Mouse (Mus musculus) forebrain, embryonic 15.5 days (tissue): Measurements from ENCODE around the gene Abhd2. TPM values are rescaled to one million over a fixed set of nuclear protein-coding genes. Genes with fewer than 3 reads are reported as not detected.

Source experiments
- ATAC-seq: fragments of 200-750 bp; cut with Nextera tagmentation; replicated peaks from 2 replicates; pipeline ENCODE4 v1.8.0; 2017; ENCODE audit warnings: mild to moderate bottlenecking, moderate TSS enrichment, moderate library complexity
- H3K27ac ChIP-seq: fragments of 300-500 bp; sonication (generic); replicated peaks from 2 replicates; pipeline ENCODE4 v1.5.1; 2015; ENCODE audit warnings: mild to moderate bottlenecking, inconsistent platforms
- H3K27me3 ChIP-seq: fragments of 300-500 bp; sonication (generic); 2 replicates; pipeline ENCODE4 v1.6.1; 2015; ENCODE audit warnings: inconsistent platforms
- H3K36me3 ChIP-seq: fragments of 300-500 bp; sonication (generic); 2 replicates; pipeline ENCODE4 v1.6.1; 2015; ENCODE audit warnings: mild to moderate bottlenecking, inconsistent platforms
- H3K4me1 ChIP-seq: fragments of 300-500 bp; sonication (generic); 2 replicates; pipeline ENCODE4 v1.6.1; 2015; ENCODE audit warnings: inconsistent platforms
- H3K4me2 ChIP-seq: fragments of 300-500 bp; sonication (generic); replicated peaks from 2 replicates; pipeline ENCODE4 v1.6.1; 2015; ENCODE audit warnings: mild to moderate bottlenecking, inconsistent platforms
- H3K4me3 ChIP-seq: fragments of 300-500 bp; sonication (generic); 2 replicates; pipeline ENCODE4 v1.5.1; 2015; ENCODE audit warnings: mild to moderate bottlenecking, inconsistent platforms
- H3K9ac ChIP-seq: fragments of 300-500 bp; sonication (generic); replicated peaks from 2 replicates; pipeline ENCODE4 v1.6.1; 2015; ENCODE audit warnings: mild to moderate bottlenecking, inconsistent platforms
- H3K9me3 ChIP-seq: fragments of 300-500 bp; sonication (generic); 2 replicates; pipeline ENCODE4 v1.6.1; 2016; ENCODE audit warnings: inconsistent platforms
- WGBS: fragments of 180-500 bp; shearing (Covaris S2); methylation state at CpG from one replicate; pipeline ENCODE4 v1.1.7; 2015; ENCODE audit warnings: mixed read lengths; 5-methylcytosine and 5-hydroxymethylcytosine counted together
- polyA plus RNA-seq: library from polyadenylated mRNA; unstranded; fragments of >200 nt; fragmentation: Nextera tagmentation; extraction: Ambion mirVana; gene quantifications from 2 replicates; pipeline ENCODE4 v1.2.1, GENCODE M21; 2015

Gene Abhd2
- polyA plus RNA-seq, 1 experiment from 2014 or later: 24.0 TPM

- Histone ChIP-seq H3K4me2 (no peak overlapping the region), H3K36me3 (no peaks in the 10 kb centered on the region), H3K9me3 (no peaks in the 10 kb centered on the region), H3K4me3 (no peak overlapping the region), H3K27ac (peak overlapping the region; percentile 21; the same call in 1 of the 2 replicates), H3K27me3 (no peaks in the 10 kb centered on the region), H3K4me1 (peaks cover 75% of the 10 kb centered on the region), H3K9ac (no peak overlapping the region)
- ATAC-seq: no peak
- 63% methylated on average over 8 of the region's 8 CpGs for WGBS
Observed at GRCm38 (mm10) chr7:79315149-79315548, 42.1 kb downstream of the Abhd2 start.

DNA sequence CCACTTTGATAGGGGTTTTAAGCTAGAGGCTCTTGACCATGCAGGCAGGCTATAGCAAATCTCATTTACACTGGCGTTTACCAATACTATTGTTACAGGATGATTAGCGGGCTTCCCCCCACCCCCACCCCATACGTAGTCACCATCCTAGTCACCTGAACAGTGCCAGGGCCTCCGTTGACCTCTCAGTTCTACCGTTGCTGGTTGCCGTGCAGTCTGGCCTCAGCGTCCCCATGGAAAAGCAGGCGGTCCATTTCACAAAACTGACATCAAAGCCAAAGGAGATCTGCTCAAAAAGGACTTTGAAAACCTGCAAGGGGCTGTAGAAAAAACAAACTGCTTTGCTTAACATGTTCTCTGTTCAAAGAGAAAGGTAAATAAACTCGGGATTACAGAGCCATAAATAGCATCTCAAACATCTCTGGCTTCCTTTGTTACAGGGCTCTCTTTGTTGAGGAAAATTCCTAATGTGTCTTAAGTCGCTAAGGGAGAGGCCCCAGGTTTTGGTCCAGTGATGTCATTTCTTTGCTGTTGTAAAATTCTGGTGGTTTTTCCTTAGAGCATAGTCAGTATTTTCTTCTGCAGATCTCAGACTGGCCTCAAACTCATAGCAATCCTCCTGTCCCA is 43.2 kb downstream of the Abhd2 start:
- Histone ChIP-seq H3K36me3 (no peaks in the 10 kb centered on the region), H3K27ac (peak overlapping the region; percentile 34), H3K27me3 (no peaks in the 10 kb centered on the region), H3K4me2 (no peak overlapping the region), H3K9me3 (no peaks in the 10 kb centered on the region), H3K4me3 (no peak overlapping the region), H3K4me1 (peaks cover 67% of the 10 kb centered on the region), H3K9ac (no peak overlapping the region)
- 20% methylated on average over 10 of the region's 10 CpGs for WGBS
- no peak for ATAC-seq

- H3K27ac ChIP-seq: no peak overlapping the region
Observed at GRCm38 (mm10) chr7:79317576-79317975, 44.6 kb downstream of the Abhd2 start.

DNA sequence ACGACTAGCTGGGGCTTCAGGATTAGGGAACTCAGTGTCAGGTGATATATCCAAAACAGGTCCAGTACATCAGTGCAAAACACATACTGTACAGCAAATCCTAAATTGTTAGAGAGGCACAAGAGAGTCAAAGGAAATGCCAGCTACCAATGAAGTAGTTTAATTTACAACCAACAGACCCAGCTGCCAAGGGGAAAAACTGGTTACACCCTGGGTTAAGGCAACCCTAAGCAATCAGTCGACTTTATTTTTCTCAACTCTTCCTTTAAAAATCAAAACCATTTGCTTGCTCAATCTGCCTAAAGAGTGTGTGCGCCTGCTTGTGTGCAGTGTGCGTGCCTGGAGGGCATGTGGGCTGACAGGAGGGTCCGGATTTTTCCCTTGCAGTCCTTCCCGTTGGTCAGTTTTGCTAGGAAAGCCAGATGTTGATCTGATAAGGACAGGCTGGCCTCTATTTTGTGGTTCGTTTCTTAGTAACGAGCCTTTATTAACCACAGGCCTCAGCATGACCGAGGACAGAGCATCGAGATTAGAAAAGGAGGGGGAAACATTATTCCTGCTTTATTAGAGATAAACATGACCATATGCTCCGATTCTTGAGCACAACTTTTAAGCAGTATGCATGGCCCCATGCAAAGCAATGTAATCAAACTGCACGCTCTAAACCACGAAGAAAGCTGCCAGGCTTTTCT is 45.3 kb downstream of the Abhd2 start:
- no peak overlapping the region for H3K4me3 ChIP-seq
- H3K27ac ChIP-seq: 0 out of 2 replicates have a peak overlapping the region, but pooled peaks have one; percentile 28
- no peak overlapping the region for H3K9ac ChIP-seq
- H3K4me1 ChIP-seq: peaks cover 59% of the 10 kb centered on the region
- WGBS: 60% methylated on average over 13 of the region's 13 CpGs
- no peak for ATAC-seq
- no peaks in the 10 kb centered on the region for H3K36me3 ChIP-seq
- H3K9me3 ChIP-seq: no peaks in the 10 kb centered on the region
- no peak overlapping the region for H3K4me2 ChIP-seq
- H3K27me3 ChIP-seq: no peaks in the 10 kb centered on the region

More at GRCm38 (mm10) chr7:79317576-79317975, 44.6 kb downstream of the Abhd2 start:
- Histone ChIP-seq H3K4me3 (no peak overlapping the region), H3K4me2 (no peak overlapping the region), H3K9ac (no peak overlapping the region), H3K27me3 (no peaks in the 10 kb centered on the region), H3K36me3 (no peaks in the 10 kb centered on the region), H3K4me1 (peaks cover 60% of the 10 kb centered on the region), H3K9me3 (no peaks in the 10 kb centered on the region)
- no peak for ATAC-seq
- WGBS: 66% methylated on average over 7 of the region's 7 CpGs

DNA sequence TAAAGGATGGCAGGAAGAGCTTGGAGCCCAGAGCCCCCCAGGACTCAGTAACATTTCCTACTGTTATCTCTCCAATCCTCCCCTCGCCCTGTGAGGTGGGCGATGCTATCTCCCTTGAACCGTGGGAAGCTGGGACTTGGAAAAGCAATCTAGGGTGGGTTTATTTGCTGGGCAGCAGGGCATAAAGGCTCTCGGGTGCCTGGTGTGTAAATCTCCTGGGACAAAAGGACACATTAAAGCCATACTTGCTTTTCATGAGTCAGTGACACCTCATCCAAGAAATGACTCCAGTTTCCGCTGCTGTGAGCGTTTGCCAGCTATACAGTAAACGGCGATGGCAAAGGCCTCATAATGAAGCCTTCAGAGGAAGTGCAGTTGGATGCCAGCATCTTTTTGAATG is 50.9 kb downstream of the Abhd2 start:
- no peaks in the 10 kb centered on the region for H3K27me3 ChIP-seq
- peaks cover 33% of the 10 kb centered on the region for H3K36me3 ChIP-seq
- peak overlapping the region; percentile 25; the same call in 1 of the 2 replicates for H3K27ac ChIP-seq
- no peak overlapping the region for H3K9ac ChIP-seq
- no peak overlapping the region for H3K4me2 ChIP-seq
- WGBS: 59% methylated on average over 8 of the region's 8 CpGs
- H3K9me3 ChIP-seq: no peaks in the 10 kb centered on the region
- no peak for ATAC-seq
- peaks cover 15% of the 10 kb centered on the region for H3K4me1 ChIP-seq
- no peak overlapping the region for H3K4me3 ChIP-seq

- Histone ChIP-seq H3K27me3 (no peaks in the 10 kb centered on the region), H3K27ac (no peak overlapping the region), H3K9me3 (no peaks in the 10 kb centered on the region), H3K4me1 (peaks cover 4% of the 10 kb centered on the region), H3K4me2 (no peak overlapping the region), H3K9ac (no peak overlapping the region), H3K4me3 (no peak overlapping the region), H3K36me3 (peaks cover 42% of the 10 kb centered on the region)
- WGBS: 89% methylated on average over 5 of the region's 5 CpGs
- no peak for ATAC-seq
Observed at GRCm38 (mm10) chr7:79328769-79329168, 55.8 kb downstream of the Abhd2 start.

DNA sequence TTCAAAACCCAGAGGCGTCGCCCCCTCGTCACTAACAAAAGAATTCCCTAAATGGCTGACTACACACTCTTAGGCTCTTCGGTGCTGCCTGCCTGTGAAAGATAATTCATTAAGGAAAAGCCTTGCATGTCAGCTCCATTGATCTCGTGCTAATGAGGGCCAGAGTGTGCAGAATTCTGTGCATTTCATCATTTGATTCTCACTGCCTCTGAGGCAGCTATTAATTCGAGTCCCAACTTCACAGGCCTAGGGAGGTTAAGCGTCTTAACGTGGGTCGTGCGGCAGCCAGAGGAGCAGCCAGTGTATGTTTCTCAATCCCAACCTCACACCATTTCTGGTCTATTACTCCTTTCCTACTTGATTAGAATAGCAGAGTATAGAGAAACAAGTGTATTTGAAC is 58.2 kb downstream of the Abhd2 start:
- 14% methylated on average over 10 of the region's 10 CpGs for WGBS
- Histone ChIP-seq H3K4me3 (no peak overlapping the region), H3K4me2 (no peak overlapping the region), H3K27me3 (no peaks in the 10 kb centered on the region), H3K9ac (no peak overlapping the region), H3K36me3 (peaks cover 23% of the 10 kb centered on the region), H3K4me1 (no peaks in the 10 kb centered on the region), H3K9me3 (no peaks in the 10 kb centered on the region), H3K27ac (no peak overlapping the region)
- no peak for ATAC-seq

DNA sequence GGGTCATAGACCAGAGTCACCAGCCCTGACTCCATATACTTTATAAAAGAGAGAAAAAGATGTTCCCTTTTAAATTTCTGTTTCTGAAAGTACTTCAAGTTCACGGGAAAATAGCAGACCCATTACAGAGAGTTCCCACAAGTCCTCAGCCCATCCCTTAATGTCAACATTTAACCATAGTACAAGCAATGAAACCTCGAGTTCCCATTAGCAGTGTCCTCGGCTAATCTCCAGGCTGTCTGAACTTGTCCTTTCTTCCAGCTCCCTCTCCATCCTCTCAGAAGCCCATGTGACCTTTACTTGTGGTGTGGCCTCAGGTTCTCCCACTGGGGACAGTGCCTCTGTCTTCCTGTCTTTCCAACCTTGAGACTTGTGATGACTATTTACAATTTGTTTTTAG is 60.4 kb downstream of the Abhd2 start:
- Histone ChIP-seq H3K9me3 (no peaks in the 10 kb centered on the region), H3K9ac (no peak overlapping the region), H3K36me3 (peaks cover 17% of the 10 kb centered on the region; the same call in 1 of the 2 replicates), H3K4me2 (no peak overlapping the region), H3K27ac (no peak overlapping the region), H3K27me3 (no peaks in the 10 kb centered on the region), H3K4me3 (no peak overlapping the region), H3K4me1 (no peaks in the 10 kb centered on the region)
- WGBS: 75% methylated on average over 3 of the region's 3 CpGs
- ATAC-seq: no peak

DNA sequence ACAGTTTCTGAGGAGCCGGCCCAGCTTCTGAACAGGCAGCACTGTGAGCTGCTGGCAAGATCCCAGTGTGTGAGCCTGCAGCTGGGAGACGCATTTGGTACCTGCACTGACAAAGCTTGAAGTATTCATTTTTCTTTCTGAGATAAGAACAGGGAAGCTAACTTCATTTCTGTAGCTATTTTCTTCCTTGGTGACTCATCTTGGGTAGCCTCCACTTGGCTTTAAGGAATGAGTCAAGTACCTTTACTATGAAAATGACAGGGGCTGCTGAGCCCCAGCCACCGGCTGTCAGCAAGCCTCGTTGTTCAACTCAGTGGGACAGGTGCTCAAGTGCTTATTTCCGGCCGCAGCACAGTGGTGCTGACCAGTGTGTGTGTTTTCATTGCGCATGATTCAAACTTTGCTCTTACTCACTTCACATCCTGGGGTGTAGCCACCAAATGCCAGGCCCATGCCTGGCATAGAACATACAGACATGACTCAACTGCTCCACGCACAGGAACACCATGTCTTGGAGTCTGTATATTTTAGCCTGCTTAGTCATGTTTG is 63.4 kb downstream of the Abhd2 start:
- Histone ChIP-seq H3K9me3 (no peaks in the 10 kb centered on the region), H3K27ac (no peak overlapping the region), H3K27me3 (no peaks in the 10 kb centered on the region), H3K9ac (no peak overlapping the region), H3K36me3 (peaks cover 4% of the 10 kb centered on the region; the same call in 1 of the 2 replicates), H3K4me3 (no peak overlapping the region), H3K4me1 (no peaks in the 10 kb centered on the region), H3K4me2 (no peak overlapping the region)
- ATAC-seq: no peak
- WGBS: 87% methylated on average over 8 of the region's 8 CpGs

- Histone ChIP-seq H3K4me3 (no peak overlapping the region), H3K4me1 (no peaks in the 10 kb centered on the region), H3K4me2 (no peak overlapping the region), H3K36me3 (peaks cover 21% of the 10 kb centered on the region), H3K27me3 (no peaks in the 10 kb centered on the region), H3K9ac (no peak overlapping the region), H3K9me3 (no peaks in the 10 kb centered on the region), H3K27ac (no peak overlapping the region)
- 53% methylated on average over 4 of the region's 4 CpGs for WGBS
- ATAC-seq: no peak
Observed at GRCm38 (mm10) chr7:79345902-79346301, 72.9 kb downstream of the Abhd2 start.

GRCm38 (mm10) chr7:79346555-79347075 is 73.6 kb downstream of the Abhd2 start:
- Histone ChIP-seq H3K9ac (no peak overlapping the region), H3K27me3 (no peaks in the 10 kb centered on the region), H3K36me3 (peaks cover 24% of the 10 kb centered on the region), H3K4me3 (no peak overlapping the region), H3K9me3 (no peaks in the 10 kb centered on the region), H3K4me2 (no peak overlapping the region), H3K27ac (no peak overlapping the region), H3K4me1 (no peaks in the 10 kb centered on the region)
- no peak for ATAC-seq
- WGBS: 82% methylated on average over 8 of the region's 8 CpGs

GRCm38 (mm10) chr7:79347108-79347813 is 74.3 kb downstream of the Abhd2 start:
- 80% methylated on average over 13 of the region's 13 CpGs for WGBS
- Histone ChIP-seq H3K27me3 (no peaks in the 10 kb centered on the region), H3K4me2 (no peak overlapping the region), H3K9ac (no peak overlapping the region), H3K27ac (no peak overlapping the region), H3K36me3 (peaks cover 28% of the 10 kb centered on the region), H3K4me1 (no peaks in the 10 kb centered on the region), H3K9me3 (no peaks in the 10 kb centered on the region), H3K4me3 (no peak overlapping the region)
- ATAC-seq: no peak
